Mouse (Mus musculus) CH12.LX (cell line): ENCODE data around the gene Plekha6. TPM values are rescaled to one million over a fixed set of nuclear protein-coding genes. Genes with fewer than 3 reads are reported as not detected.

Source experiments
- DNase-seq: peaks from one replicate; pipeline ENCODE4 v3.0.0-alpha.2; 2013; ENCODE audit errors: extremely low read depth
- H3K27ac ChIP-seq: 2 replicates; pipeline ENCODE4 v1.5.1; 2012; ENCODE audit warnings: low read depth, mild to moderate bottlenecking, control low read depth, moderate library complexity; ENCODE audit not compliant: insufficient read depth
- H3K27me3 ChIP-seq: replicated peaks from 2 replicates; pipeline ENCODE3; 2012; ENCODE audit warnings: inconsistent platforms
- H3K36me3 ChIP-seq, 2 experiments: replicated peaks in 1 of 2; 2 replicates each; pipeline versions ENCODE3 to v1.6.1; 2012; ENCODE audit warnings: inconsistent platforms in 1 of 2, low read length in 1 of 2, mild to moderate bottlenecking in 1 of 2, mixed read lengths in 1 of 2, moderate library complexity in 1 of 2; ENCODE audit not compliant: control insufficient read depth in 1 of 2, insufficient read depth in 1 of 2
- H3K4me1 ChIP-seq, 2 experiments: 2 replicates each; pipeline ENCODE4 v1.6.1; 2012; ENCODE audit warnings: inconsistent platforms in 1 of 2, moderate library complexity in 1 of 2; ENCODE audit not compliant: insufficient read depth in 2 of 2, control insufficient read depth in 1 of 2
- H3K4me2 ChIP-seq: 2 replicates; pipeline ENCODE4 v1.6.1; 2012; ENCODE audit warnings: low read depth, mild to moderate bottlenecking, control low read depth; ENCODE audit not compliant: poor library complexity, insufficient read depth, severe bottlenecking
- H3K4me3 ChIP-seq, 3 experiments: fragments of 150-350 bp in 1 of 3; sonication (generic) in 1 of 3; replicated peaks in 1 of 3; 2 replicates each; pipeline versions ENCODE3 to v1.5.1; 2011 to 2012; ENCODE audit warnings: low read depth in 2 of 3, low read length in 2 of 3, mild to moderate bottlenecking in 2 of 3, moderate library complexity in 2 of 3, control low read depth in 1 of 3, improper control_type of control experiment in 1 of 3, inconsistent platforms in 1 of 3, mixed read lengths in 1 of 3; ENCODE audit not compliant: poor library complexity in 1 of 3
- H3K79me2 ChIP-seq: replicated peaks from 2 replicates; pipeline ENCODE4 v1.6.1; 2012; ENCODE audit warnings: mild to moderate bottlenecking, moderate library complexity; ENCODE audit not compliant: control insufficient read depth, poor library complexity, insufficient read depth, severe bottlenecking; ENCODE audit errors: extremely low read depth
- H3K9ac ChIP-seq: 2 replicates; pipeline ENCODE4 v1.6.1; 2012; ENCODE audit warnings: low read depth, mild to moderate bottlenecking, control low read depth, moderate library complexity; ENCODE audit not compliant: insufficient read depth
- H3K9me3 ChIP-seq: replicated peaks from 2 replicates; pipeline ENCODE3; 2012; ENCODE audit warnings: low read length, inconsistent platforms, mixed read lengths
- CHD2 ChIP-seq: IDR thresholded peaks from 2 replicates; pipeline ENCODE4 v1.6.1; 2011; ENCODE audit warnings: low read length, improper control_type of control experiment
- CTCF ChIP-seq, 2 experiments: IDR thresholded peaks in 1 of 2; conservative IDR thresholded peaks in 1 of 2; 2 replicates each; pipeline ENCODE4 v1.5.1; 2011 to 2012; ENCODE audit warnings: low read depth in 2 of 2, low read length in 2 of 2, improper control_type of control experiment in 1 of 2, inconsistent platforms in 1 of 2, mild to moderate bottlenecking in 1 of 2, moderate library complexity in 1 of 2
- E2F4 ChIP-seq: IDR thresholded peaks from 2 replicates; pipeline ENCODE4 v1.6.1; 2011; ENCODE audit warnings: low read depth, low read length, improper control_type of control experiment; ENCODE audit not compliant: insufficient replicate concordance
- EP300 ChIP-seq: IDR thresholded peaks from 2 replicates; pipeline ENCODE4 v1.6.1; 2011; ENCODE audit warnings: low read length, improper control_type of control experiment
- ETS1 ChIP-seq: conservative IDR thresholded peaks from 2 replicates; pipeline ENCODE4 v1.6.1; 2012; ENCODE audit warnings: low read depth, mild to moderate bottlenecking, inconsistent platforms, low read length, improper control_type of control experiment, moderate library complexity
- GABPA ChIP-seq: IDR thresholded peaks from 2 replicates; pipeline ENCODE4 v1.6.1; 2012; ENCODE audit warnings: low read depth, low read length, improper control_type of control experiment, inconsistent platforms; ENCODE audit not compliant: insufficient replicate concordance
- HCFC1 ChIP-seq: IDR thresholded peaks from 2 replicates; pipeline ENCODE4 v1.6.1; 2012; ENCODE audit warnings: low read depth, mild to moderate bottlenecking, inconsistent platforms, low read length, improper control_type of control experiment
- JUND ChIP-seq: conservative IDR thresholded peaks from 2 replicates; pipeline ENCODE4 v1.6.1; 2011; ENCODE audit warnings: low read depth, low read length, improper control_type of control experiment
- KAT2A ChIP-seq: IDR thresholded peaks from 2 replicates; pipeline ENCODE4 v1.6.1; 2012; ENCODE audit warnings: low read length, improper control_type of control experiment, inconsistent platforms; ENCODE audit not compliant: insufficient replicate concordance
- MAX ChIP-seq: IDR thresholded peaks from 2 replicates; pipeline ENCODE4 v1.6.1; 2011; ENCODE audit warnings: low read length, improper control_type of control experiment
- MEF2A ChIP-seq: IDR thresholded peaks from 2 replicates; pipeline ENCODE4 v1.6.1; 2014; ENCODE audit warnings: low read depth, mild to moderate bottlenecking, inconsistent platforms, low read length, improper control_type of control experiment, borderline replicate concordance
- MXI1 ChIP-seq: IDR thresholded peaks from 2 replicates; pipeline ENCODE4 v1.6.1; 2011; ENCODE audit warnings: mild to moderate bottlenecking, low read depth, low read length, improper control_type of control experiment
- NELFE ChIP-seq: IDR thresholded peaks from 2 replicates; pipeline ENCODE4 v1.6.1; 2011; ENCODE audit warnings: low read depth, low read length, improper control_type of control experiment
- RCOR1 ChIP-seq: conservative IDR thresholded peaks from 2 replicates; pipeline ENCODE4 v1.6.1; 2012; ENCODE audit warnings: low read depth, mild to moderate bottlenecking, inconsistent platforms, low read length, improper control_type of control experiment
- SMC3 ChIP-seq: IDR thresholded peaks from 2 replicates; pipeline ENCODE4 v1.6.1; 2011; ENCODE audit warnings: low read depth, low read length, improper control_type of control experiment
- UBTF ChIP-seq: IDR thresholded peaks from 2 replicates; pipeline ENCODE4 v1.6.1; 2012; ENCODE audit warnings: low read depth, mild to moderate bottlenecking, inconsistent platforms, low read length, improper control_type of control experiment, moderate library complexity
- USF1 ChIP-seq: IDR thresholded peaks from 2 replicates; pipeline ENCODE4 v1.6.1; 2014; ENCODE audit warnings: low read depth, mild to moderate bottlenecking, inconsistent platforms, low read length, improper control_type of control experiment
- USF2 ChIP-seq: conservative IDR thresholded peaks from 2 replicates; pipeline ENCODE4 v1.6.1; 2011; ENCODE audit warnings: low read depth, low read length, improper control_type of control experiment
- ZNF384 ChIP-seq: IDR thresholded peaks from 2 replicates; pipeline ENCODE4 v1.6.1; 2012; ENCODE audit warnings: low read depth, low read length, improper control_type of control experiment, inconsistent platforms
- dilution Hi-C: fragments of 300-500 bp; cut with MboI; formaldehyde crosslinking; loops from 2 replicates; pipeline ENCODE4 v1.14.3; 2020; ENCODE audit warnings: low sequenced_read_pairs; ENCODE audit not compliant: extremely low pct_unique_long_range_greater_than_20kb, extremely low pct_ligation_motif_present
- in situ Hi-C: fragments of 300-500 bp; cut with MboI; formaldehyde crosslinking; loops from 3 replicates; pipeline ENCODE4 v1.14.3; 2019; ENCODE audit warnings: low sequenced_read_pairs, low pct_ligation_motif_present, low pct_unique_long_range_greater_than_20kb, mixed read lengths
- polyA plus RNA-seq: library from polyadenylated mRNA; unstranded; fragments of >175 nt; gene quantifications from 2 replicates; pipeline ENCODE4 v1.2.1, GENCODE M21; 2012; ENCODE audit warnings: low read depth; ENCODE audit not compliant: insufficient read length
- total RNA-seq, 2 experiments: library from RNA; depleted of rRNA; stranded (reverse); fragments of 300-350 nt in 1 of 2; fragments of >200 nt in 1 of 2; gene quantifications; 2 replicates each; pipeline ENCODE4 v1.2.3; 2012 to 2014

The Plekha6 gene
- total and polyA plus RNA-seq, 3 experiments, result 0.07 TPM; not detected in 2

- Histone ChIP-seq H3K36me3 (peaks cover 0 to 5% of the 10 kb centered on the region in 2 experiments), H3K9me3 (peaks cover 3% of the 10 kb centered on the region), H3K27me3 (no peaks in the 10 kb centered on the region), H3K79me2 (no peaks in the 10 kb centered on the region), H3K4me3 (no peak overlapping the region), H3K4me1 (no peaks in the 10 kb centered on the region), H3K9ac (no peak overlapping the region), H3K4me2 (no peak overlapping the region), H3K27ac (no peak overlapping the region)
- in situ Hi-C loops (no loop called here), dilution Hi-C loops (no loop called here)
- TF ChIP-seq NELFE (no peak), UBTF (no peak), GABPA (no peak), JUND (no peak), ETS1 (no peak), RCOR1 (no peak), SMC3 (no peak), ZNF384 (no peak)
- DNase-seq, result no peak
Observed at GRCm38 (mm10) chr1:133118844-133119243, 45.2 kb upstream of the Plekha6 start.

- DNase-seq, result no peak
- in situ Hi-C loops, result no loop called here
- Histone ChIP-seq H3K9ac (no peak overlapping the region), H3K36me3 (no peaks in the 10 kb centered on the region), H3K27me3 (no peaks in the 10 kb centered on the region), H3K79me2 (no peaks in the 10 kb centered on the region), H3K4me1 (no peaks in the 10 kb centered on the region), H3K4me2 (no peak overlapping the region), H3K4me3 (no peak overlapping the region), H3K27ac (no peak overlapping the region), H3K9me3 (no peaks in the 10 kb centered on the region)
- TF ChIP-seq E2F4 (no peak), KAT2A (no peak), MXI1 (no peak), RCOR1 (no peak), EP300 (no peak), MEF2A (no peak), MAX (no peak), CTCF (conservative IDR thresholded peaks at IDR 0.05 in 1 of 2, IDR thresholded peaks at IDR 0.05 in 1 of 2; ENCODE audit: low read depth in 2 of 2, low read length in 2 of 2) (no peak), ETS1 (no peak), SMC3 (no peak), CHD2 (no peak), ZNF384 (no peak), HCFC1 (no peak), USF2 (no peak), USF1 (no peak)
- dilution Hi-C loops, result no loop called here
Observed at GRCm38 (mm10) chr1:133119931-133120712, 43.9 kb upstream of the Plekha6 start.
